Mouse (Mus musculus): ENCODE results near the gene Zc3h12c.

Zc3h12c gene

DNA sequence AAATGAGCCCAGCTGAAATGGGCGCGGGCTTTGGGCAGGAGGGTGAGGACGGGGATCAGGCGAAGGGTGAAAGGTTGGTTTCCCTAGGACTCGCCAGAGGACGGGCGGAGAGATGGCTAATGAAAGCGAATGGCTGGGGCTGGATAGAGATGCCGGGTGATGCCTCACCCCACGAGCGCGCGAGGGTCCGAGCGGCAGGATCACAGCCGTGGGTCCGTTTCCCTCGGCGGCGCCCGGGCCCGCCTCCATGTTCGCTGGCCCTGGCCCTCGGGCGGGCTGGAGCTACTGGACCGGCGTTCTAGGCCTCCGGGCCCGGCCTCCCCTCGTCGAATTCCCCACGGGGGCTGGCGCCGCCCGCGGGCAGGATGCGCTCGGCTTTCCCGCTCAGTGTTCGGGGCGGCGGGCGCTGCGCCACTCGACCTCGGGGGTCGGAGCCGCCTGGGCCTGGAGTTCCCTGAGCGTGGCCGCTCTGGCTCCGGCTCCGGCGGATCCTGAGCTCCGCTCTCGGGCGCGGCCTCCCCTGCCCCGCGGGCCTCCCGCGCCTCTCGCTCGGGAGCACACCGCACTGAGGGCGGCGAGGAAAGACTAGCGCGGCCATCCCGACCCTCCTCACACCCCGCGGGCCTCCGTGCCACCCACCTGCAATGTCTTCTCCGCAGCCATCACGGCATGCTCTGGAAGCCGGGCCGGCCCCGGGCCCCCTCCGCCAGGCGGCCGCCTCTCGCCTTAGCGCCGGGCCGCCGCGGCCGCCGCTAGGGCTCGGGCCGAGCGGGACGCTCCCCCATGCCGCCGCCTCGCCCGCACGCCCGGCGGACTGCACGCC lies at the start of gene Zc3h12c:
Gene Zc3h12c, minus strand, starts transcription at position 710 of the 823 bp plus-strand sequence.
- peak; percentile 57 for DNase-seq (ENCODE audit: low spot score)

DNA sequence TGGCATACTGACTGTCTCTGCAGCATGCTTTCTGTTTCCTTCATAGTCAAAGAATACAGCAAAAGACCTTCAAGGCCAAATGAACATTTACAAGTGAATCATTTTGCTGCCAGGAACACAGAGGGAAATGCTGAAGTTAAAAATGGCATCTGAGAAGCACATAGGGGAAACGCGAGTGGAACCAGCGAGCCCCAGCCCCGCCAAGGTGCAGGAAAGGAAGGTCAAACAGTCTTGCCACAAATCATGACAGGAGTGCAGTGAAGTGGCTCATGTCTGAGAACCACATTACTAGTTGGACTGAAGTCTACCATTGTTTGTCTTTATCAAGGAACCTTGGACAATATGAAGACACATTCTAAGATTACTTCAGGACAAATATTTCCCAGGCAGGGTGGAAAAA lies 49.3 kb upstream of the Zc3h12c start:
- DNase-seq (ENCODE audit: low spot score) = no peak

DNA sequence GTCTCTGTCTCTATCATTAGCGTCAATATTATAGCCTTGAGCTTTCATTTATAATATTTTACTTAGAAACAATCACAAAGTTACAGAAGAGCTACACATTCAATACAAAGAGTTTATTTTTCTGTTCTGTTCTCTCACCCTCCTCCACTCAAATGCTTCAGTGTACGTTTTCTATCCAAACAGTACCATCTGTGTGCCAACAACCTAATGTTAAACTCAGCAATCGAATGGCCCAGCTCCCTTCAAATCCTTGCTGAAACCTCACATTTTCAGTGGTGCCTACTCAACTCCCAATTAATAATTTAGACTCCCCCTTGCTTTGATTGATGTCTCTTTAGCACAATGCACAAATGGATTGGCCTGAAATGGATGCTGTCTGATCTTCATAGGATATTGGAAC lies 46.9 kb upstream of the Zc3h12c start:
- no peak for DNase-seq (ENCODE audit: low spot score)

DNA sequence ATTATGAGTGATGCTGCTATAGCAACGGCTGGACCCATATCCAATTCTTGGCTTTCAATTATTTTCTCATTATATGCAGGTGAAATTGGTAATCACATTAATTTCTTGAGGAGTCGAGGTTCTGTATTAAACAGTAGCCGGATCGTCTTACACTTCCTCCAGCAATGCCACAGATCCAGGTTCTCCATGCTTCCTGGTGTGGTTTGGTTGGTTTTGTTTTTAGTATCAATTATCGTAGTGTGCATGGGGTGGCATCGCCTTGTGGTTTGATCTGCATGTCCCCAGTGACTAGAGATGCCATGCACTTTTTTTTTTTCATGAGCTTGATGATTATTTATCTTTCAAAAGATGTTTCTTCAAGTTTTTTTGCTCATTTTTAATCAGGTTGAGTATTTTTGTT lies 44.0 kb upstream of the Zc3h12c start:
- no peak for DNase-seq (ENCODE audit: low spot score)

DNA sequence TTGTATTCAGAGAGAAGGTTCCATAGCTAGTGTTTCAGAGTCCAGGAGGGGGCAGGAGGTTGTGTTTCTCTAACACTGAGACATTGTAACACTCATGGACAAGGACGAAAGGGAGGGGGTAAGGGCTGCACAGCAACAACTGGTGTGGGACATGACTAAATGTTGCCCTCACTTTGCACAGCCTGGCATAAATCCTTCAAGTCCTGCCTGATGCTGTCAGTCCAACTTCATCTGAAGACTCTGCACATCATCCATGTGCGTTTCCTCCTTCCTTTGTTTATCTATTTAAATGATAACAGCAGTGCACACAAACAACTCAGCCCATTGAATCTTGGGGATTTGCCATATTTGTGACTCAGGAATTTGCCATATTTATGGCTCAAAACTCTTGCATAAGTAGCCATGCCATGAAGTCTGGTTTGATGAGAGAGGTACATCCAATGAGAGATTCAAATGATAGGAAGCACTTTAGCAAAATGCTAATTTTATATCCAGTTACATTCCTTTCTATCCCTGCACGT lies 40.2 kb upstream of the Zc3h12c start:
- DNase-seq (ENCODE audit: low spot score) = no peak

DNA sequence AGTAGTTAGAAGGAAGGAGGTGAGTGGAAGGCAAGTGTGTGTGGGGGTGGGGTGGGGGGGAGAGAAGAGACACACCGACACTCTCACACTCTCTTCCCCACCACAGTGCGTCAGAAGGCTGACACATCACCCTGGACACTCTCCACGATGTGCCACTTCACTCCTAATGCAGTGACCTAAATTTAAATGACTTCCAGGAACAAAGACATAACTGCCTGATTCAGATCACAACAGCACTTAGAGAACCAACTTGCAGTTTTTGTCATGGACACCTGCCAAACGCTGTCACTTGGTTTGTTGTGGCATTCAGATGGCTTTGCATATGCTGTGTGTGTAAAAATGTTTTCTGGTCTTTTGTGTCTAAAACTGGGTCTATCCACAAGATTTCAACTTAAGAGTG lies 34.8 kb upstream of the Zc3h12c start:
- no peak for DNase-seq (ENCODE audit: low spot score)

DNA sequence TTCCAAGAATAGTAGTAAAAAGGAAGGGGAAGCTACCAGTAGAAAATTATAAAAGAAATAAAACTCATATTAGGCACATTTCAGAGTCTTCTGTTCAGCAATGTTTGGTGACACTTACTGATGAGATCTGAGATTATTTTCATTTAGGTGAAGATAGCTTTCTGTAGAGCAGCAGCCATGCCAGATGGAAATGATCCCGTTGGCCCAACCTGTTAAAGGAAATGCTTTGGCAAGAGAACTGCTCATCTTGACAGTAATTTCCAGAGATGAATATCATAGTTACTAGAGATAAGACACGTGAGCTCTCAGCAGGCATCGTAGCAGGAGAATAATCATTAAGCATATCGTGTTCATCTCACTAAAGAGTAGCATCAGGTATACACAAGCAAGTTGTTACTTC lies 31.9 kb upstream of the Zc3h12c start:
- DNase-seq (ENCODE audit: low spot score) = no peak

DNA sequence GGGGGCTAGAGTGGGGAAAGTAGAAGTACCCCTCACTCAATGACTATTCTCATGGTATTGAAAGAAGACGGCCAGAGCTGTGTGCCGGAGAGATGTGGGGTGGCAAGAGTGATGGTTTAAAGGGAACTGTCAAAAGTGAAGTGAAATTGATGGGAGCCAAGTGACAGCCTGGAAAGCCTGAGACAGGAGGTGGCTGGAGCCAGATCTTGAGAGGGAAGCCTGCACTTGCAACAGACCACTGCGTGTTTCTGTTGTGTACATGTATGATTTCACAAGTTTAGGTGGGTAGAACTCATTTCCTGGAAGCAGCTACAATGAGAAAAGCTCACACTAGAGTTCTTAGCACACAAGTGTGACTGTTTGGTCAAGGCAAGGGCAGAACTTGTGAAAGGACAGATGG lies 27.5 kb upstream of the Zc3h12c start:
- no peak for DNase-seq (ENCODE audit: low spot score)

DNA sequence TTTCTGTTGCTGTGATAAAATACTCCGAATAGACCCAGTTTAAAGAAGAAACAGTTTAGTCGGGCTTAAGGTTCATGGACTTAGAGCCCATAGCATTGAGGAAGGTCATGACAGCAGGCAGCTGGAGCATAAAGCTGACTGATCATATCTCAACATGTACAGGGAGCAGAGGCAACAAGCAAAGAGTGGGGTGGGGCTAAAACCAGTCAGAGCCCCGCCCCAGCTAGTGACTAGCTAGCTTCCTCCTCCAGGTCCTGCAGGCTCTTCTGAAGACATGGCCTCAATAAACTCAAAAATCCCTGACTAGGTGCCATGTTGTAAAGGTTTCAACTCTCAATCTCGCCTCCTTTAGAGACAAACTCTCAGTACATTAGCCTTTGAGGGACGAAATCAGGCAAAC lies 25.5 kb upstream of the Zc3h12c start:
- DNase-seq (ENCODE audit: low spot score) = no peak

DNA sequence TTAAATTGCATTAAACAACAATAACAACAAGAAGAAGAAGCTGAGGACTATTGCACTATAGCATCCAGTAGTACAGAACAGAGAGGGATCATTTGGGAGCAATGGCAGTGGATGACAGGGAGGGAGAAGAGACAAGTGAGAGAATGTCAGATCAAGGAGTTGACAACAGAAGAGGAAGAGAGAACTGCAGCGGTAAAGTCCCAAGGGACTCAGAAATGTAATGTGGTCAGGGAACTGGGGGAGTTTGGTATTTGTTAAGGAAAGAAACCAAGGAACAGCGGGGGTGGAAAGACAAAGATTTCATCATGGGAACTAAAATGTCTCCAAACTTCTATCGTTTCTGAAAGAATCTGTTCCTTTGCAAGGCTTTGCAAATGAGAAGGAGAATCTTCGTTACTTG lies 22.5 kb upstream of the Zc3h12c start:
- DNase-seq (ENCODE audit: low spot score) = no peak

DNA sequence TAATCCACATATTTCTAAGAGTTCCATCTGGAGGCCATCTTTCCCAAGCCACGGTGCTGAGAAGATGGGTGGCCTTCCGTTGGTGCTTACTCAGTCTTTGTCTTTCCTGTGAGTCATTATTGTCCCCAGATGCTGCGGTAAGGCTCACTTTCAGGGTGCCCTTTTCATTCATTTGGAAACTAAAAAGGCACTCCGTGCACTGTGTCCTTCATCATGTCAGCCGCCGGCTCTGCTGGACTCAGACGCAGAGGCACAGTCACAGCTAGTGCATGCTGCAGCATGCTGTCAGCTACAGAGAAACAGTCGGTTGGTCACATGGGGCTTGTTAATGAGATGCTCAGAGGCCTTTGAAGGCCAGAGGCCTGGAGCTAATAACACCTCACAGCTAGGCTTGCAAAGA lies 19.7 kb upstream of the Zc3h12c start:
- peak; percentile 67 for DNase-seq (ENCODE audit: low spot score)

DNA sequence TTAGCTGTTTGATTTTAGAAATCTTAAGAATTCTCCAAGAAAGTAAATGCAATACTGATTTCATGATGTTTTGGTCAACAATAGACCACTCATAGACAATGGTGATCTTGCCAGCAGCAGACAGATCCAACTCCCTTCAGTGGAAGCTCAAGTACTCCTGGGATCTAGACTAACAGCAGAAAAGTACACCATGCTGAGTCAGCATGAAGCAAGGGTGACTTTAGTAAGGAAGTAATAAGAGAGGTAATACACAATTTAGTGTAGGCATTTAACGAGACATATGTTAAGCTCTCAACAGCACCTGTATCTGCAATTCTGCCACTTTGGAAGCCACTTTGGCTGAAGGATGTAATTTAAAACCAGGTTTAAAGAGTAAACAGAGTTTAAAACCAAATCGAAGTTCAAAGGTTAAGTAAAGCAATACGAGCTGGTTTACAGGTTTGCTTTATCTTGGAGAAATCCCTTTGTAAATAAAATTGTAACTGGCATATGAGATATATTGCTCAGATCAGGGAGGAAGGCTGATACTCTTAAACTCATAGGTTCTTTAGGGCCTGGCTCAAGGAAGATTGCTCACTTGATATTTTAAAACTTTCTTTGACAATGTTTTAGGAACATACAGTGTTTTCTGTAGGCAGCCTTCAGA lies 18.0 kb upstream of the Zc3h12c start:
- no peak for DNase-seq (ENCODE audit: low spot score)

DNA sequence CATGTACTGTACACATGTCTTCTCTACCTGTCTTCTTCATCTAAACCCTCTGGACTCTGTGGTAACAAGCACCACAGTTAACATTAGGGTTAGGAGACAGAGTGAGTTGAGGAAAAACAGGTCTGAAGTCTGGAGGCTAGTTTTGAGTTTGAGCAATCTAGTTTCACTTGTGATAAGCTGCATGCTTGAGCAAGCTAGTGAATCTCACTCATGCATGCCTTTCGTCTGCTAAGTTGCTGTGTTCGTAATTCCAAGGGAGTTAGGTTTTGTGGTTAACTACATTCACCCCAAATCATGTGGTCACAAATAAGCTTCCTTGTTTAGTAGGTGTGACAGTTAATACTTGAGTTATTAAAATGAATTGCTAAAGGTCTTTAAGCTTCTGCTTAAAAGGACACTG lies 13.0 kb upstream of the Zc3h12c start:
- no peak for DNase-seq (ENCODE audit: low spot score)

DNA sequence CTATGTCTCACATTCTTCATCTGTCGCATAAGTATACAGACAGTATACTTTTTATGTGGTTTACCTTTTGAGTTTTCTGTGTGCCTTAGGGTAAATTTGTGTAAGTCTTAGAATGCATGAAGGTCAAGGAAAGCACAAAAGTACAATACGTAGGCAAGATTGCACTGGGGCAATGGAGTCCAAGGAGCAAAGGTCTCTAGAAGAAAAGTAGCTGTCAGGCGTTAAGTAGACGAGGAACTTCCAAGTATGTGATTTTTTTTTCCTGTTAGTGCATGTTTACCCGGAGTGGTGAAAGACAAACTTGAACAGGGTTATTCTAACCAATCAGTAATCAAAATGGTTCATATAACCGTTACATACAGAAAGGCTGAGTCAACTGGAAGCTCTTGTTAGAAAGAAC lies 12.5 kb upstream of the Zc3h12c start:
- no peak for DNase-seq (ENCODE audit: low spot score)

DNA sequence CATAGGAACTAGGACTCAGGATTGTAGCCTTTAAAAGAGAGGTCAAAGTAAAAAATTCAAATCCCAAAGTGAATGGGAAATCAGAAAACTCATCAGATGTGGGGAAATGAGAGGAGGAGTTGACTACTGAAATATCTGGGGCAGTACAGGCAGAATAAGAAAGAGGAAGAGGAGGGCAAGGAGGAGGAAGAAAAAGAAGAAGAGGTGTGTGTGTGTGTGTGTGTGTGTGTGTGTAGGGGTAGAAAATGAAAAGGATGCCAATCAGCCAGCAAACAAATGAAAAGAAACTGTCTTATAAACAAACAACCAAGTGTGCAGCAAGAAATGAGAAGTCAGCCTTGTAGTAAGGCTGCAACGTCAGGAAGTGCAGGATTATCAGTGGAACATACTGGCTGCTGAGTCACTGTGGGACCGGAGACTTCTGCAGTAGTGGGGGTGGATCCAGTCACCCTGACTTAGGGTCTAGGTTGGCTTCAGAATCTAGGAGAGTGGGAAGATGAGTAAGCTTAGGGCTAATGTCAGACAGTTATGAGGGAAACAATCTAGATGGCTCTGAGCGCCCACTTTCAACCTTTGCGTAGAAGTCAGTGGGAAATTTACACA lies 7.0 kb upstream of the Zc3h12c start:
- DNase-seq (ENCODE audit: low spot score) = no peak

DNA sequence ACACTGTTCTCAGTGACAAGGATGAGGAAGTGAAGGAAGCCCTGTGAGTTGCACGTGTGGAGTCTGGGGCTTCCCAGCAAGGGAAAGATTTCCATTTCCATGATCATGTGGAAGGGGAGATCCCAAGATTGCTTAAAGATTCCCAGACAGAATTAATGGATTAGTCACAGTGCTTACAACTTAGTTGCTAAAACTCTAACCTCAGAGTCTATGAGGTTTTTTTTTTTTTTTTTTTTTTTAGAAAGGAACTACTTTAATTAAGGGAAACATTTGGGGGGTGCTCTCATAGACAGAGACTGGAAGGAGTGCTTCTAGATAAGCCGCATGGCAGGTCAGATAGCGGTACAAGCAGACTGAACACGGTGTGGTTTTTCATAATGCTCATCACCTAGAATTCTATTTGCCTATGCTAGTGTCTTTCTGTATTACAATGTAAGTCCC lies 6.3 kb upstream of the Zc3h12c start:
- DNase-seq (ENCODE audit: low spot score) = no peak

DNA sequence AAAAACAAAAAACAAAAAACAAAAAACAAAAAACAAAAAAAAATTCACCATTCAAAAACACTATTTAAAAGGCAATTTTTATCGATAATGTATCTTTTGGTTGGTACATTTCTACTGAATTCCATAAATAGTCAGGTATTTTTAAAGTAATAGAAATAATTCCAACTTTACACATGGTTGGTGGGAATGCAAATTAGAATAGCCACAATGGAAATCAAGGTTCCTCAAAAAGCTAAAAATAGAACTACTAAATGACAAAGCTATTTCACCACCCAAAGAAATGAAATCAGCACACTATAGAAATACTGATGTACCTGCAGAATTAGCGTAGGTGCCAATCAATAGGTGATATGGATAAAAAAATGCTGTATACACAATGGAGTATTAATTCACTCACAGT lies 5.6 kb upstream of the Zc3h12c start:
- no peak for DNase-seq (ENCODE audit: low spot score)

DNA sequence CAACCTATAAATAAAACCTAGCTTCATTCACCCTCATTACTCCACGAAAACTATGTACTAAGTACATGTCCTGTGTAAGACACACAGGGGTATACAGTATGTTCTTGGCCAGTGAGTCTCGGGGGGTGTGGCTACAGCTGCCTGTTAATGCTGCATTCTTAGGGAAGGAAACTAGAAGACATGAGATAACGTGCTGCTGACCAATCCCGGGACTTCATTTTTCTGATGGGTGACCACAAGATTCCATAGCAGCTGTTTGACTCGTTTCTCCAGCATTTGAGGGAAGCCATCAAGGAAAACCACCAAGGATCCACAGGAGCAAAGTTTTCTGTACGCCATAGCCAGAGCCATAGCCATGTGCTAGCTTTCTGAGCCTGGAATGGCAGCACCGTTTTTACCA lies 4.2 kb upstream of the Zc3h12c start:
- DNase-seq (ENCODE audit: low spot score) = no peak

DNA sequence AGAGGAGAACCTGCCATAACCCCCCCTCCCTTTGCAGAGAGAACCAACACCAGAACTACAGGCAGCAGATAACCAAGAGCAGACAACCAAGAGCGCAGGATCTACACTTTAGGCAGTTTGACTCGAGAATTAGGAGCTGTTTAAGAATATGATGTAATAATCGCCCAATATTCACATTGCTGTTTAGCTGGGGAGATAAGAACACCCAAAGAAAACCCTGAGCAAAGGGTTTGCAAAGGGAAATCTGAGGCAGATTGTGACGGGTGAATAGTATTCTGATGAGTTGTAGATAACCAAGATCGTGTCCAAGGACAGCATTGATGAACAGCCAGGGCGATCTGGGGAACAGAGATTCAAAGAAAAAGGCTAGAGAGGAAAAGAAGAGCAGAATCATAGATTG lies 2.3 kb upstream of the Zc3h12c start:
- DNase-seq (ENCODE audit: low spot score) = no peak

DNA sequence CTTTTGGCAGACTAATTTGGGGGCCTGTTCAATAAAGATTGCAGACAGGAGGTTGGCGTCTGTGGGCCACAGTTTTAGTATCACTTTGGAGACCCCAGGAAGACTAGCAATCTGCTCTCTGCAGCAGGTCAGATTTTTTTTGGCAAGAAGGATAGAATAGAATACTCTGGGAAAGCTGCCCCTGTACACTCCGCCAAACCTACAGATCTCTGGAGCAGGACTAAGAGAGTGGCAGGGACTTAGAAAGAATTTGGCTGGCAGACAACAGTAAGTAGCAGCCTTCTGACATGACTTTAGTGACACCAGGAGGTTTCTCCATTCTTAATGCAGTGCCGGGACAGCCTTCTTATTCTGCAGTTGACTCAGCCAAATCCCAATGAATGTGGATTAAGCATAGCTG lies 1.8 kb upstream of the Zc3h12c start:
- DNase-seq (ENCODE audit: low spot score) = no peak

DNA sequence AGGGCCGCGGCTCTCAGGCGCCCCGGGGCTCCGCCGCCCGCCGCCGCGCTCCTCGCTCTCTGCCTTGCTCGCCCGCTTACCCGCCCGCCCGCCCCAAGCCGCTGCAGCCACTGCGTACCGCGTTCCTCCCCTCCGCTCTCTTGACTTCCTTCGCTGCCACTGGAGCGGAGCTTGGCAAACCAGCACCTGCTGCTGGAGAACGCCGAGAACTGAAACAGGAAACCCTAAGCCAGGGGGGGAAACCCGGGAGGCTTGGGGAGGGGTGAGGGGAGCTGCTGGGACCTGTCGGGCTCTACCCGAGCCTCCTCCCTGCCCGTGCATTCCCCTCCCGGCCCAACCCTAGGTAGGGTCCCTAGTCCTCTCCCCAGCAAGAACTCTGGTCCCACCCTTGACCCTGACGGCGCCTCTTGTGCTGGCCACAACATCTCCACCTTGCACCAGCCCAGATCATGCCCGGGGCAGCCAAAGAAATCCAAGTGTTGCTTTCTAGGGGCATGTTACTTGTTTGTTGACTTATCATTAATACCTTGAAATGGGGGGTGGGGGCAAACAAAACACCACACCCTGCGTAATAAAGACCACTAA lies 406 bp upstream of the Zc3h12c start:
- peak; percentile 87 for DNase-seq (ENCODE audit: low spot score)

DNA sequence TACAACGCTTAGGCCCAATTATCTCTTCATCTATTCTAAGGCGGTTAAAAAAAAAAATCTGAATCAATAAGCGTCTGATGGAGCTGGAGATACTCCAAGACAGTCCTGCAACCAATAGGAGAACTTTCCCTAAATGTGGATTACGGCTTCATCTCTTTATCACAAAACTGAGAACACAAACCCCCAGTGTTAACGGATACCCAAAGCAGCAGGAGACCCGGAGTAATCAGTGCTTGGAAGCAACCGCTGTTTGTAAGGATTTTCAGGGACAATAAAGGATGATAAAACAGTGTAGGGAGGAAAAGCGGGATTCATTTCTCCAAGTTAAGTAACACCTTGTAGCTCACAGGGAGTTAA lies 888 bp downstream of the Zc3h12c start:
- DNase-seq (ENCODE audit: low spot score) = no peak

DNA sequence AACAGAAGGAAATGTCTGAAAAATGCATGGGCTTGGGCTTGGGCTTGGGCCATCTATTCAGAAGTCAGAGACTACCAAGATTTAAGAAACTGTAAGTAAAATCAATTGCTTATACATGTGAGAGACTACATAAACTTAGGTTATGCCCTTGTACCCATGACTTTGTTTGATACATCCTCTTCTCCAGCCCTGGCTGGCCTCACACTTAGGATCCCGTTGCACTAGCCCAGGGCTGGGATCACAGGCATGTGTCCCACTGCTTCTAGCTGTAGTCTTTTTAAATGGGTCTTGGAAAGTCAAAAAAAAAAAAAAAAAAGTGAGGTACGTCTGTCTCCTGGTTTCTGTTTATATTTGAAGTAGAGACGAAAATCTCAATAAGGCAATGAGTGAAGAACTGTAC lies 1.3 kb downstream of the Zc3h12c start:
- no peak for DNase-seq (ENCODE audit: low spot score)

All from embryo, embryonic 10 days (tissue).